Mouse (Mus musculus) MEL (cell line): Measurements from ENCODE around the gene Gfpt1.

Experiments used
- CHD2 ChIP-seq: IDR thresholded peaks from 2 replicates; pipeline ENCODE4 v1.6.1; 2011; ENCODE audit warnings: low read length, improper control_type of control experiment
- CTCF ChIP-seq, 3 experiments: IDR thresholded peaks in 2 of 3; conservative IDR thresholded peaks in 1 of 3; 2 replicates each; pipeline ENCODE4 v1.5.1; 2011 to 2012; ENCODE audit warnings: low read length in 3 of 3, low read depth in 2 of 3, mild to moderate bottlenecking in 2 of 3, improper control_type of control experiment in 1 of 3, inconsistent platforms in 1 of 3, mixed read lengths in 1 of 3, moderate library complexity in 1 of 3; ENCODE audit not compliant: control insufficient read depth in 1 of 3, insufficient read depth in 1 of 3, poor library complexity in 1 of 3, severe bottlenecking in 1 of 3
- E2F4 ChIP-seq: IDR thresholded peaks from 2 replicates; pipeline ENCODE4 v1.6.1; 2011; ENCODE audit warnings: low read depth, low read length, improper control_type of control experiment, borderline replicate concordance
- POLR2A ChIP-seq, 2 experiments: IDR thresholded peaks; 2 replicates each; pipeline ENCODE4 v1.6.1; 2011 to 2012; ENCODE audit warnings: low read length in 2 of 2, mild to moderate bottlenecking in 2 of 2, control low read depth in 1 of 2, improper control_type of control experiment in 1 of 2, low read depth in 1 of 2, moderate library complexity in 1 of 2; ENCODE audit not compliant: control insufficient read depth in 1 of 2, insufficient read depth in 1 of 2, poor library complexity in 1 of 2

DNA sequence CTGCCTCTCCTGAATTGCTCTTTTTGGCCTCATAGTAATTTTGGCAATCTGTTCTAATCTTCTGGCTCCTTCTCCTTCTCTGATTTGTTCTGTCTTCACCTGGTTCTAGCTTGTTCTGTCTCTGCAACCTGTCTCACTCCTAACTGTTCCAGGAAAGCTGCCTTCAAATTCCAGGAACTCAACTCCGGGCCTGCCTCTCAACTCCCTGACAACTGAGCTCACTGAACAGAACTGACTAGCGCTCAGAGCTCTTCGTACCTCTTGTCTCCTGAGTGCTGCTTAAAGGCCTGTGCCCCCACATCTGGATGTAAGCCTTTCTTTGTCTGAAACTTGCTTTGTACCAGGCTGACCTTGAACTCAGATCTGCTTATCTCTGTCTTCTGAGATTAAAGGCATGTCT lies 10.2 kb upstream of the Gfpt1 start:
- no peak for TF ChIP-seq E2F4
- TF ChIP-seq CTCF (IDR thresholded peaks at IDR 0.05 in 2 of 3, conservative IDR thresholded peaks at IDR 0.05 in 1 of 3; ENCODE audit: control insufficient read depth in 1 of 3, insufficient read depth in 1 of 3, low read depth in 2 of 3, low read length in 3 of 3, poor library complexity in 1 of 3, severe bottlenecking in 1 of 3): no peak
- TF ChIP-seq CHD2: no peak
- no peak for TF ChIP-seq POLR2A (IDR thresholded peaks at IDR 0.05; ENCODE audit: control insufficient read depth in 1 of 2, insufficient read depth in 1 of 2, low read depth in 1 of 2, low read length in 2 of 2, poor library complexity in 1 of 2)
